Mouse (Mus musculus) megakaryocyte progenitor cell, adult 5-6 weeks (primary cell): ENCODE results near the gene Gm14190. TPM values are rescaled to one million over a fixed set of nuclear protein-coding genes. Genes with fewer than 3 reads are reported as not detected.
"Not testable (repeated sequence)": the region's sequence is repeated elsewhere in the genome, so short reads cannot be mapped to it uniquely, and the experiment has no call there.

Source experiments
- ATAC-seq: replicated peaks from 2 replicates; pipeline ENCODE4 v1.8.0; 2016; ENCODE audit warnings: mild to moderate bottlenecking, moderate TSS enrichment, inconsistent platforms; ENCODE audit not compliant: poor library complexity
- total RNA-seq, 2 experiments: library from RNA; stranded (forward) in 1 of 2; stranded (reverse) in 1 of 2; fragments of 157-497, 149-512 nt in 1 of 2; fragments of 200-1000 nt in 1 of 2; gene quantifications; 2 replicates each; pipeline versions ENCODE4 v1.2.3 to v1.2.4; 2015 to 2017

Gm14190 gene
- total RNA-seq (2015) = not detected in 2 replicates
- total RNA-seq (2017) = not detected in 2 replicates

- no peak for ATAC-seq
Observed at GRCm38 (mm10) chr11:99690463-99690862, at the start of gene Gm14190. Gene Gm14190, minus strand, starts transcription at chr11:99690740.

GRCm38 (mm10) chr11:99734190-99734589 is 43.6 kb upstream of the Gm14190 start, which contains the start of gene Gm14180:
Gene Gm14180, minus strand, starts transcription at chr11:99734290.
- no peak for ATAC-seq

GRCm38 (mm10) chr11:99724061-99724460 is 33.5 kb upstream of the Gm14190 start:
- no peak for ATAC-seq

GRCm38 (mm10) chr11:99718759-99719158 is 28.2 kb upstream of the Gm14190 start:
- ATAC-seq = no peak

GRCm38 (mm10) chr11:99685235-99685634 is 5.3 kb downstream of the Gm14190 start:
- ATAC-seq = not testable (repeated sequence)

- ATAC-seq = no peak
Observed at GRCm38 (mm10) chr11:99683481-99683880, 7.1 kb downstream of the Gm14190 start.

- ATAC-seq = no peak
Observed at GRCm38 (mm10) chr11:99665860-99666259, 24.7 kb downstream of the Gm14190 start, which contains the start of gene Krtap4-6. Gene Krtap4-6, minus strand, starts transcription at chr11:99665960.

GRCm38 (mm10) chr11:99662802-99663201 is 27.7 kb downstream of the Gm14190 start:
- ATAC-seq = no peak

GRCm38 (mm10) chr11:99659256-99659655 is 31.3 kb downstream of the Gm14190 start:
- ATAC-seq = no peak

- not testable (repeated sequence) for ATAC-seq
Observed at GRCm38 (mm10) chr11:99658467-99659010, 32.0 kb downstream of the Gm14190 start, which contains the start of gene Gm11563. Gene Gm11563, minus strand, starts transcription at chr11:99658960.

- ATAC-seq = no peak
Observed at GRCm38 (mm10) chr11:99657051-99657450, 33.5 kb downstream of the Gm14190 start.

- no peak for ATAC-seq
Observed at GRCm38 (mm10) chr11:99650136-99650535, 40.4 kb downstream of the Gm14190 start, which contains the start of gene Gm11555. Gene Gm11555, minus strand, starts transcription at chr11:99650236.

- ATAC-seq = no peak
Observed at GRCm38 (mm10) chr11:99646444-99646843, 44.1 kb downstream of the Gm14190 start.

GRCm38 (mm10) chr11:99644351-99644750 is 46.2 kb downstream of the Gm14190 start:
- no peak for ATAC-seq

GRCm38 (mm10) chr11:99643635-99644139 is 46.9 kb downstream of the Gm14190 start, which contains the start of gene Krtap4-7:
Gene Krtap4-7, minus strand, starts transcription at chr11:99644089.
- ATAC-seq = not testable (repeated sequence)

GRCm38 (mm10) chr11:99640926-99641325 is 49.6 kb downstream of the Gm14190 start:
- no peak for ATAC-seq

Other genes with a start within 250 kb of the Gm14190 start
Only the 30 nearest of the 39 such genes appear.
- gene Krt40, start 147.6 kb downstream of the Gm14190 start, total RNA-seq (2015) = not detected in 2 replicates
- gene Krt40, start 147.6 kb downstream of the Gm14190 start, total RNA-seq (2017) = not detected in 2 replicates
- not detected in 2 replicates for gene Krtap3-3, start 139.9 kb downstream of the Gm14190 start, total RNA-seq (2015)
- not detected in 2 replicates for gene Krtap3-3, start 139.9 kb downstream of the Gm14190 start, total RNA-seq (2017)
- not detected in 2 replicates for gene Krtap3-2, start 133.9 kb downstream of the Gm14190 start, total RNA-seq (2015)
- not detected in 2 replicates for gene Krtap3-2, start 133.9 kb downstream of the Gm14190 start, total RNA-seq (2017)
- not detected in 2 replicates for gene Gm11939, start 131.3 kb downstream of the Gm14190 start, total RNA-seq (2015)
- gene Gm11939, start 131.3 kb downstream of the Gm14190 start, total RNA-seq (2017) = not detected in 2 replicates
- gene Krtap3-1, start 124.1 kb downstream of the Gm14190 start, total RNA-seq (2015) = not detected in 2 replicates
- gene Krtap3-1, start 124.1 kb downstream of the Gm14190 start, total RNA-seq (2017) = not detected in 2 replicates
- gene Krtap1-5, start 109.7 kb downstream of the Gm14190 start, total RNA-seq (2015) = not detected in 2 replicates
- gene Krtap1-5, start 109.7 kb downstream of the Gm14190 start, total RNA-seq (2017) = not detected in 2 replicates
- not detected in 2 replicates for gene Krtap1-4, start 107.1 kb downstream of the Gm14190 start, total RNA-seq (2015)
- not detected in 2 replicates for gene Krtap1-4, start 107.1 kb downstream of the Gm14190 start, total RNA-seq (2017)
- not detected in 2 replicates for gene Krtap1-3, start 99.4 kb downstream of the Gm14190 start, total RNA-seq (2015)
- gene Krtap1-3, start 99.4 kb downstream of the Gm14190 start, total RNA-seq (2017) = not detected in 2 replicates
- gene Krtap9-3, start 92.6 kb downstream of the Gm14190 start, total RNA-seq (2015) = not detected in 2 replicates
- gene Krtap9-3, start 92.6 kb downstream of the Gm14190 start, total RNA-seq (2017) = not detected in 2 replicates
- gene Gm11938, start 87.4 kb downstream of the Gm14190 start, total RNA-seq (2015) = not detected in 2 replicates
- gene Gm11938, start 87.4 kb downstream of the Gm14190 start, total RNA-seq (2017) = not detected in 2 replicates
- gene Gm11937, start 80.6 kb downstream of the Gm14190 start, total RNA-seq (2015) = not detected in 2 replicates
- gene Gm11937, start 80.6 kb downstream of the Gm14190 start, total RNA-seq (2017) = not detected in 2 replicates
- not detected in 2 replicates for gene Krtap2-4, start 75.9 kb downstream of the Gm14190 start, total RNA-seq (2015)
- not detected in 2 replicates for gene Krtap2-4, start 75.9 kb downstream of the Gm14190 start, total RNA-seq (2017)
- gene Gm11562, start 70.3 kb downstream of the Gm14190 start, total RNA-seq (2015) = not detected in 2 replicates
- gene Gm11562, start 70.3 kb downstream of the Gm14190 start, total RNA-seq (2017) = not detected in 2 replicates
- not detected in 2 replicates for gene Krtap4-1, start 62.5 kb downstream of the Gm14190 start, total RNA-seq (2015)
- gene Krtap4-1, start 62.5 kb downstream of the Gm14190 start, total RNA-seq (2017) = not detected in 2 replicates
- not detected in 2 replicates for gene Krtap4-2, start 55.7 kb downstream of the Gm14190 start, total RNA-seq (2015)
- not detected in 2 replicates for gene Krtap4-2, start 55.7 kb downstream of the Gm14190 start, total RNA-seq (2017)
- not detected in 2 replicates for gene Krtap4-7, start 46.7 kb downstream of the Gm14190 start, total RNA-seq (2015)
- gene Krtap4-7, start 46.7 kb downstream of the Gm14190 start, total RNA-seq (2017) = not detected in 2 replicates
- gene Gm11555, start 40.5 kb downstream of the Gm14190 start, total RNA-seq (2015) = not detected in 2 replicates
- not detected in 2 replicates for gene Gm11555, start 40.5 kb downstream of the Gm14190 start, total RNA-seq (2017)
- gene Gm11563, start 31.8 kb downstream of the Gm14190 start, total RNA-seq (2015) = not detected in 2 replicates
- not detected in 2 replicates for gene Gm11563, start 31.8 kb downstream of the Gm14190 start, total RNA-seq (2017)
- not detected in 2 replicates for gene Krtap4-6, start 24.8 kb downstream of the Gm14190 start, total RNA-seq (2015)
- not detected in 2 replicates for gene Krtap4-6, start 24.8 kb downstream of the Gm14190 start, total RNA-seq (2017)
- gene Gm14180, start 43.5 kb upstream of the Gm14190 start, total RNA-seq (2015) = not detected in 2 replicates
- gene Gm14180, start 43.5 kb upstream of the Gm14190 start, total RNA-seq (2017) = not detected in 2 replicates
- not detected in 2 replicates for gene Gm11595, start 82.2 kb upstream of the Gm14190 start, total RNA-seq (2015)
- not detected in 2 replicates for gene Gm11595, start 82.2 kb upstream of the Gm14190 start, total RNA-seq (2017)
- gene Krtap4-8, start 90.0 kb upstream of the Gm14190 start, total RNA-seq (2015) = not detected in 2 replicates
- gene Krtap4-8, start 90.0 kb upstream of the Gm14190 start, total RNA-seq (2017) = not detected in 2 replicates
- not detected in 2 replicates for gene Krtap4-9, start 94.5 kb upstream of the Gm14190 start, total RNA-seq (2015)
- not detected in 2 replicates for gene Krtap4-9, start 94.5 kb upstream of the Gm14190 start, total RNA-seq (2017)
- gene Gm11596, start 102.7 kb upstream of the Gm14190 start, total RNA-seq (2015) = not detected in 2 replicates
- gene Gm11596, start 102.7 kb upstream of the Gm14190 start, total RNA-seq (2017) = not detected in 2 replicates
- gene Gm11569, start 108.2 kb upstream of the Gm14190 start, total RNA-seq (2015) = not detected in 2 replicates
- not detected in 2 replicates for gene Gm11569, start 108.2 kb upstream of the Gm14190 start, total RNA-seq (2017)
- not detected in 2 replicates for gene Gm11554, start 113.7 kb upstream of the Gm14190 start, total RNA-seq (2015)
- gene Gm11554, start 113.7 kb upstream of the Gm14190 start, total RNA-seq (2017) = not detected in 2 replicates
- not detected in 2 replicates for gene Krtap4-13, start 119.2 kb upstream of the Gm14190 start, total RNA-seq (2015)
- gene Krtap4-13, start 119.2 kb upstream of the Gm14190 start, total RNA-seq (2017) = not detected in 2 replicates
- gene Gm11564, start 124.9 kb upstream of the Gm14190 start, total RNA-seq (2015) = not detected in 2 replicates
- gene Gm11564, start 124.9 kb upstream of the Gm14190 start, total RNA-seq (2017) = not detected in 2 replicates
- not detected in 2 replicates for gene 2300003K06Rik, start 147.3 kb upstream of the Gm14190 start, total RNA-seq (2015)
- not detected in 2 replicates for gene 2300003K06Rik, start 147.3 kb upstream of the Gm14190 start, total RNA-seq (2017)
- gene Krtap4-16, start 160.9 kb upstream of the Gm14190 start, total RNA-seq (2015) = not detected in 2 replicates
- not detected in 2 replicates for gene Krtap4-16, start 160.9 kb upstream of the Gm14190 start, total RNA-seq (2017)